Mouse (Mus musculus) stomach, embryonic 14.5 days (tissue): ENCODE measurements around the gene Prc1. TPM values are rescaled to one million over a fixed set of nuclear protein-coding genes. Genes with fewer than 3 reads are reported as not detected.
"Not testable (repeated sequence)": the region's sequence is repeated elsewhere in the genome, so short reads cannot be mapped to it uniquely, and the experiment has no call there.

Experiments
- ATAC-seq: fragments of 200-750 bp; cut with Nextera tagmentation; 2 replicates; pipeline ENCODE4 v1.8.0; 2017; ENCODE audit warnings: low read depth, moderate TSS enrichment; ENCODE audit not compliant: insufficient number of reproducible peaks, insufficient read depth, low FRiP score
- H3K27ac ChIP-seq: fragments of 300-500 bp; sonication (generic); 2 replicates; pipeline ENCODE4 v1.5.1; 2014; ENCODE audit warnings: mild to moderate bottlenecking, low read length, moderate library complexity, mixed read lengths
- H3K27me3 ChIP-seq: fragments of 300-500 bp; sonication (generic); 2 replicates; pipeline ENCODE4 v1.6.1; 2014; ENCODE audit warnings: low read length, control low read depth, mixed read lengths; ENCODE audit not compliant: control insufficient read depth, insufficient read depth
- H3K36me3 ChIP-seq: fragments of 300-500 bp; sonication (generic); 2 replicates; pipeline ENCODE4 v1.6.1; 2014; ENCODE audit warnings: mild to moderate bottlenecking, control low read depth, low read length, moderate library complexity, mixed read lengths; ENCODE audit not compliant: control insufficient read depth, insufficient read depth
- H3K4me1 ChIP-seq: fragments of 300-500 bp; sonication (generic); 2 replicates; pipeline ENCODE4 v1.6.1; 2014; ENCODE audit warnings: low read length, control low read depth, mixed read lengths; ENCODE audit not compliant: control insufficient read depth, insufficient read depth
- H3K4me2 ChIP-seq: fragments of 300-500 bp; sonication (generic); replicated peaks from 2 replicates; pipeline ENCODE4 v1.6.1; 2014; ENCODE audit warnings: low read depth, low read length, control low read depth
- H3K4me3 ChIP-seq: fragments of 300-500 bp; sonication (generic); 2 replicates; pipeline ENCODE4 v1.5.1; 2014; ENCODE audit warnings: low read depth, low read length, control low read depth
- H3K9ac ChIP-seq: fragments of 300-500 bp; sonication (generic); replicated peaks from 2 replicates; pipeline ENCODE4 v1.6.1; 2014; ENCODE audit warnings: low read depth, mild to moderate bottlenecking, control low read depth, low read length, moderate library complexity, mixed read lengths
- H3K9me3 ChIP-seq: fragments of 300-500 bp; sonication (generic); 2 replicates; pipeline ENCODE4 v1.6.1; 2016; ENCODE audit warnings: low read depth, low read length, control low read depth; ENCODE audit not compliant: control insufficient read depth
- WGBS: fragments of 180-500 bp; shearing (Covaris S2); extraction: QIAGEN DNeasy Blood & Tissue Kit; methylation state at CpG from one replicate; pipeline ENCODE4 v1.1.7; 2014; 5-methylcytosine and 5-hydroxymethylcytosine counted together
- polyA plus RNA-seq: library from polyadenylated mRNA; unstranded; fragments of >200 nt; fragmentation: Nextera tagmentation; extraction: Ambion mirVana; gene quantifications from 2 replicates; pipeline ENCODE4 v1.2.1, GENCODE M21; 2014

The Prc1 gene
- polyA plus RNA-seq, 1 experiment from 2014 or later, result 167 TPM

DNA sequence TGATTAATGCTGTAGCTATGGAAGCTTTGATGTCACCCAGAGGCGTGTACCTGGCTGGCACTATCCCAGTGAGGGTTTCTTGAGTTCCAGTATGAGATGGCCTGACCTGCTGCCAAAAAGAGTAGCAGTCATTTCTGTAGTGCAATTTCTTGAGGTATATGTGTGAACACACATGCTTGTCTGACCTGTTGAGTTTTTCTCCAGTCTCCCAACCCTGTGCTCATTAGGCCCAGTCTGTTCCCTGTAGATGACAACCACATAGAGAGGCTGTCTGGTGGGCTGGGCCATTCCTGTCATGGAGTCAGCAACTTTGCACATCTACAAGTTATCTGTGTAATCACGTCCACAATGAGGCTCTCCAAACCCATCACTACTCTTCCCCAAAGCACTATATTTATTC, 21.5 kb downstream of the Prc1 start:
- WGBS, result 83% methylated on average over 2 of the region's 2 CpGs
- H3K9me3 ChIP-seq, result no peaks in the 10 kb centered on the region
- peaks cover 56% of the 10 kb centered on the region for H3K36me3 ChIP-seq
- H3K27ac ChIP-seq, result no peak overlapping the region
- no peak overlapping the region for H3K9ac ChIP-seq
- H3K4me2 ChIP-seq, result no peak overlapping the region
- no peak overlapping the region for H3K4me3 ChIP-seq
- no peak for ATAC-seq
- H3K27me3 ChIP-seq, result no peaks in the 10 kb centered on the region
- H3K4me1 ChIP-seq, result no peaks in the 10 kb centered on the region

DNA sequence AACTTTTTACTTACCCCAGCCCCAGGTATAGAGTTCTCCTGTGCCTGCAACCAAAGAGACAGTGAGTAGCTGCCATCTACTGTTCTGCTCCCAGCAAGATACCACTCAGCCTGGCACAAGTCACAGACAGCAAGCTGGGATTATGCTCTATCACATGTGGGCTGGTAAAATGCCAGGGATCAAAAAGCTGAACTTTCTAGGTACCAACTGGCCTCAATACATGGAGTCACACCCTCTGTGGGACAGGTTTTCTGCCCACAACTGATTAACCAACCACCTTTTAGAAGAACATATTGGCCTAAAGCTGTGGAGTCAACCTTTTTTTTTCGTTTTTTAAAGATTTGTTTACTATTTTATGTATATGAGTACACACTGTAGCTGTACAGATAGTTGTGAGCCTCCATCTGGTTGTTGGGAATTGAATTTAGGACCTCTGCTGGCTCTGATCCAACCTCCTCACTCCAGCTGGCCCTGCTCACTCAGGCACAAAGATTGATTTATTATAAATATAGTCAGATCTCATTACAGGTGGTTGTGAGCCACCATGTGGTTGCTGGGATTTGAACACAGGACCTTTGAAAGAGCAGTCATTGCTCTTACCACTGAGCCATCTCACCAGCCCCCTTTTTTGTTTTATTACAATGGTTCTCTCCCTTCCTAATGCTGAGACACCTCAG, 23.3 kb downstream of the Prc1 start:
- Histone ChIP-seq H3K9me3 (no peaks in the 10 kb centered on the region), H3K4me2 (no peak overlapping the region), H3K9ac (no peak overlapping the region), H3K27me3 (no peaks in the 10 kb centered on the region), H3K36me3 (peaks cover 42% of the 10 kb centered on the region), H3K4me1 (no peaks in the 10 kb centered on the region), H3K27ac (no peak overlapping the region), H3K4me3 (no peak overlapping the region)
- 74% methylated on average over 1 of the region's 1 CpGs for WGBS
- ATAC-seq, result no peak

DNA sequence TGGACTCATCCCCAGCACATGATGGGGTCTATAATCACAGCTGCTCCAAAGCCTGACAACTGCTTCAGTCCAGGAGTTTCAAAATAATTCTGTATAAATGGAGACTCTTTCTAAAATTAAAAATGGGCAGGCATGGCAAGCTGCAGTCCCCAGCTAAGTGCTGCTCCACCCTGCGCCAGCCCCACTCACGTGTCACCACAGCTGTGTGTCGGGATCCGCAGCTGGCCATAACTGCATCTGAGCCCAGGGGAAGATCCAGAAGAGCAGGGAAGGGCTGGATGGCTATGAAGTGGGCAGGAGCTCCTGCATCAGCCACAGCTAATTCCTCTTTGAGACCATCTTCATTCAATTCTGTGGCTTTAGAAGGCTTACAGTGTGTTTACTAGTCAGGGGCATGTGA, 24.4 kb downstream of the Prc1 start:
- Histone ChIP-seq H3K4me3 (no peak overlapping the region), H3K9me3 (no peaks in the 10 kb centered on the region), H3K36me3 (peaks cover 32% of the 10 kb centered on the region), H3K4me2 (no peak overlapping the region), H3K9ac (no peak overlapping the region), H3K27ac (no peak overlapping the region), H3K27me3 (no peaks in the 10 kb centered on the region), H3K4me1 (peaks cover 6% of the 10 kb centered on the region; the same call in 1 of the 2 replicates)
- no peak for ATAC-seq
- WGBS, result 89% methylated on average over 4 of the region's 4 CpGs

DNA sequence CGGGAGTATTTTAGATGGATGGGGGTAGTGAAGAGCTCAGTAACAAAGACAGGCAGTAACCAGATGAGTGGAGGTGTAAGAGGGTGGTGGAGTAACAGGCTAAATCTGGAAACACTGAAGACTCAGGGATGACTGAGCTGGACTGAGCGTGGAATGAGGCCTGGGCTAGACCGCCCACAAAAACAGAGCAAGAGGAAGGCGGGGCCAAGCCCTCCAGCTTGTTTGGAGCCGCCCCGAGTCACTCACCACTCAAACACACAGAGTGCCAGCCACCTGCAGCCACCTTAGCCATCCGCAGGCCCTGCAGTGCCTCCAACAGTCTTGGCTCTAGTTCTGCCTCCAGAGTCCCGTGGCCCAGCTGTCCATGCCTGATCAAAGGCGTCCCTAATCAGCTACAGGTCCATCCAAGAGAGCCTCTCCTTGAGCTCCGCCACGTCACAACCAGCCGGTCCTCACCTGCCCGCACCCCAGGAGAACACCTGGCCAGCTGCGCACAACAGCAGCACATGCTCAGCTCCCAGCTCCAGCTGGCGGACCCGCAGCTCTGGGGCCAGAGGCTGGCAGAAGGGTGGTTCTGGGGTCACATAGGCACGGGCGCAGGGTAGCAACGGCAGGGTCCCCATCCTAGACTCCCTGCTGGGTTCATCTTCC, 25.7 kb downstream of the Prc1 start:
- H3K27me3 ChIP-seq, result no peaks in the 10 kb centered on the region
- peaks cover 19% of the 10 kb centered on the region for H3K36me3 ChIP-seq
- no peak for ATAC-seq
- no peak overlapping the region for H3K4me2 ChIP-seq
- H3K4me3 ChIP-seq, result no peak overlapping the region
- H3K9ac ChIP-seq, result no peak overlapping the region
- H3K9me3 ChIP-seq, result no peaks in the 10 kb centered on the region
- no peak overlapping the region for H3K27ac ChIP-seq
- peaks cover 8% of the 10 kb centered on the region; the same call in 1 of the 2 replicates for H3K4me1 ChIP-seq
- 81% methylated on average over 19 of the region's 19 CpGs for WGBS

DNA sequence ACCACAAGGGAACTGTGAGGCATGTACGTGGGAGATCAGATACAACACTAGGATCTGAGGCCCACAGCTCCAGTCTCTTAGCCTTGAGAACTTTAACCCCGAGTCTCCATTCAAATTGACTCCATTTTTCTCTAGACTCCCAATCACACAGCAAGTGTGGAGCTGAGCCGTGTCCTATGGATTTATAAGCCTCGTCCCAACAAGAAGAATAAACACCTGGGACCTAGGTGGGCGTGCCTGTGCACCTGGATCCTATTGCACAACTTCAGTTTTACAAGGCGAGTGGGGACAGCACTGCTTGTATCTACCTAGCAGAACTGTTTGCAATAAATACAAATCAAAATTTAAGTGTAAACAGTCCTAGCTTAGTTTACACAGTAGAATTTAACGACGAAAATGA, 29.1 kb downstream of the Prc1 start:
- Histone ChIP-seq H3K9me3 (no peaks in the 10 kb centered on the region), H3K4me1 (peaks cover 11% of the 10 kb centered on the region; the same call in 1 of the 2 replicates), H3K27ac (peak overlapping the region; percentile 86), H3K4me3 (peak overlapping the region; percentile 54), H3K9ac (peak overlapping the region; percentile 57), H3K36me3 (peaks cover 31% of the 10 kb centered on the region), H3K4me2 (peak overlapping the region; percentile 85), H3K27me3 (no peaks in the 10 kb centered on the region)
- 10% methylated on average over 8 of the region's 8 CpGs for WGBS
- ATAC-seq, result no peak

DNA sequence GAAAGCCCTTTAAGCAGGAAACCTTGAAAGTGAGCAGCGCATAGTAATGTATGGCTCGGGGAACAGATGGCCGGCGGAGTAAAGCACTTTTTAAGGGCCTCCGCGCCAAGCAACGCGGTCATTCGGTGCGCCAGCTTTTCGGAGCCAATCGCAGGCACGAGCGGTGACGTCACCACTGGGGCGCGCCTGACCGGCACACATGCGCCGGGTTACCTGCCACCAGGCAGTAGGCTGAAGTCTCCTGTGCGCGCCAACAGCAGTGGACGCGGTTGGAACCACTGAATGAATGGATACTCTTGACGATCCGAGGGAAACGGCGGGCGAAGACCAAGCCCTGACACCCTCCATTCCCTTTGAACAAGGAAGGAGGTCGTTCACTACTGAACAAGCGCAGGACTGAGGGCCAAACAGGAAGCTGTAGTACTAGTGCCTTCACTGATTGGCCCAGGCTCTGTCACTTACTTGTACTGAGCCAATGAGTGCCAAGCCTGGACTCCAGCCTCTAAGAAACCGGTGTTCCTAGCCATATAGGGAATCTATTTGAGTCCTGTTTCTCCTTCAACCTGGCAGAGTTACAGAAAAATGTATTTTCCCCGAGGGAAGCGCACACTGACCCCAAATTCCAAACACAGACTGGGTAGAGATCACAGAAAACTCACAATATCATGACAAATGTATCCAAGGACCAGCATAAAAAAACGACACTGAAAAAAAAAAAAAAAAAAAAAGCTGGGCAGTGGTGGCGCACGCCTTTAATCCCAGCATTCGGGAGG, 30.0 kb downstream of the Prc1 start, which contains the start of gene Rccd1:
Rccd1 (minus strand) TSS at position 412 of the 773 bp plus-strand sequence.
- peak within 1 kb of the TSS; percentile 54 for H3K4me3 ChIP-seq
- H3K9me3 ChIP-seq, result no peaks in the 10 kb centered on the region
- no peaks in the 10 kb centered on the region for H3K27me3 ChIP-seq
- peaks cover 37% of the 10 kb centered on the region for H3K36me3 ChIP-seq
- 2% methylated on average over 38 of the region's 38 CpGs for WGBS
- peak within 1 kb of the TSS; percentile 85 for H3K4me2 ChIP-seq
- H3K4me1 ChIP-seq, result peaks cover 11% of the 10 kb centered on the region; the same call in 1 of the 2 replicates
- peak within 1 kb of the TSS; percentile 86 for H3K27ac ChIP-seq
- H3K9ac ChIP-seq, result peak within 1 kb of the TSS; percentile 57
- ATAC-seq, result peak; percentile 99

DNA sequence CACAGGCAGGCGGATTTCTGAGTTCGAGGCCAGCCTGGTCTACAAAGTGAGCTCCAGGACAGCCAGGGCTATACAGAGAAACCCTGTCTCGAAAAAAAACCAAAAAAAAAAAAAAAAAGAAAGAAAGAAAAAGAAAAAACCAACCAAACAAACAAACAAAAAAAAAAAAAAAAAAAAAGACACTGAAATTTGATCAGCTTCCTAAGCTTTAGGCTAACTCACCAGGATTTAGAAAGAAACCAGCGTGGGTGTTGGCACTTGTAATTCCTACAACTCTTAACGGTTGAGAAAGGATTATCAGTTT, 30.5 kb downstream of the Prc1 start:
- peaks cover 43% of the 10 kb centered on the region for H3K36me3 ChIP-seq
- peak overlapping the region; percentile 86; the same call in 1 of the 2 replicates for H3K27ac ChIP-seq
- 0 out of 2 replicates have a peak overlapping the region, but pooled peaks have one; percentile 15 for H3K4me2 ChIP-seq
- not testable (repeated sequence) for H3K9me3 ChIP-seq, H3K9ac ChIP-seq, H3K4me3 ChIP-seq, H3K27me3 ChIP-seq, ATAC-seq
- peaks cover 11% of the 10 kb centered on the region; the same call in 1 of the 2 replicates for H3K4me1 ChIP-seq
- 40% methylated on average over 5 of the region's 5 CpGs for WGBS

DNA sequence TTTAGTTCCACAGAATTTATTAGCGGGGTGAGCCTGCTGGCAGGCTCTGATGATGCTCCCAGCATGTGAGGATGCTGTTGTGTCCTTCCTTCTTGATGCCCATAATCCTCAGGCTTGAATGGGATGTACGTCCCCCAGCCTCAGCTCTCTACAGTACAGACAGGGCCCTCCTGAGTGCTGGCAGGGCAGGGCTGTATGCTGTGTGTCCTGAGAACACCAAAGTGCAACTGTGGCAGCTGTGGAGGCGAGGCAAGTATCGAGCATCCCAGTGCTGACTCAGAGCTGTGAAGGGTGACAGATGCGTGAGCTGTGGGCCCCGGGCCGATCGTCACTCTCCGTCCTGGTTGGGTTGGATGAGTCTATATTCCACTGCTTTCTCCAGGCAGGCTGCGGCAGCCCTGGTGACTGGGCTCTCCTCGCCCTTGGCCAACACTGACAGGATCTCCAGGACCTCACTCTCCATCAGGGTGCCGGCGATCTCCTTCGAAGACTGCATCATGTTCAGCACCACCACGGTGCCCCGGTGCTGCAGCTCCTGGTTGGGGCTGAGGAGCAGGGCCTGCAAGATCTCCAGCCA, 31.1 kb downstream of the Prc1 start:
- 93% methylated on average over 16 of the region's 16 CpGs for WGBS
- Histone ChIP-seq H3K9ac (no peak overlapping the region), H3K9me3 (no peaks in the 10 kb centered on the region), H3K4me2 (no peak overlapping the region), H3K27me3 (no peaks in the 10 kb centered on the region), H3K27ac (peak overlapping the region; percentile 39; the same call in 1 of the 2 replicates), H3K36me3 (peaks cover 49% of the 10 kb centered on the region), H3K4me1 (peaks cover 11% of the 10 kb centered on the region; the same call in 1 of the 2 replicates), H3K4me3 (no peak overlapping the region)
- no peak for ATAC-seq
